Mouse (Mus musculus) lung, postnatal 0 days (tissue): ENCODE measurements around the gene Rps6ka1.

Source experiments
- CTCF ChIP-seq: IDR thresholded peaks from 2 replicates; pipeline ENCODE4 v1.5.1; 2016; ENCODE audit warnings: antibody characterized with exemption, mild to moderate bottlenecking
- EP300 ChIP-seq: IDR thresholded peaks from 2 replicates; pipeline ENCODE4 v1.6.1; 2016; ENCODE audit warnings: antibody characterized with exemption, mild to moderate bottlenecking, control low read depth

DNA sequence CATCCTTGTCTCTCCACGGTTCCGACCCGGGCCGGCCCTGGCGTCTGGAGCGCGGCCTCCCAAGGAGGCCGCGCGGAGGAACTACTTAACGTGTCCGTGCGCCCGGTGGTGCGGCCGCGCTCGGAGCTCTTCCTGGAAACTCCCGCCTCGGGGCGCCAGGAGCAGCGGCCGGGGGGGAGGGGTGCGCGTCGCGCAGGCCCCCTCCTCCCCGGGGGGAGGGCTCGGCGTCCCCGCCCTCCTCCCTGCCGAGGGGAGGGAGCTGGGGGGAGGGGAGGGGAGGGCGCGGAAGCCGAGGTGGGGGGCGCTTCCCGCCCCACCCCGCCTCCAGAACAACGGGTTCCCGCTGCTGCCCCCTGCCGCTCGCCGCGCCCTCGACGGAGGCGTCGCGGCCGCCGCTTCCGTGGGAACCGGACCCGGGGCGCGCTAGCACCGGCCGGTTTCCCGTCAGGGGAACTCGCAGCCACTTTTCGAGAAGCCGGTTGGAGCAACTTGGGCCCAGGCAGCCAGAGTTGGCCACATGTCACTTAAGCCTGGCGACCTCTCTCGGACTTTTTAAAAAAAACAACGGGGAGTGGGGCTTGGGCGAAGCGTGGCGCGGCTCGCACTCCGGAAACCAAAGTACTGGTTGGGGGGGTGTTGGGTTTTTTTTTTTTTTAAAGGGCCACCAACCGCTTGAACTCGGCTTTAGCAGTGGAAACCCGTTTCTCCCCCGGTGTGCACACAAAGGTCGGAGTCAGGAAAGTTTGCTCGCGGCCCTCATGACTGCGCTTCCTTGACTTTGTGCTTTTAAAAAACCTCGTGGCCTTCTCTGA lies 73.4 kb downstream of the Rps6ka1 start:
- TF ChIP-seq EP300 (peak; percentile 35; the same call in 1 of the 2 replicates), CTCF (peak; percentile 76)
